Mouse (Mus musculus) frontal cortex, adult 2 months (tissue): ENCODE measurements around the gene Slc34a3. TPM values are rescaled to one million over a fixed set of nuclear protein-coding genes. Genes with fewer than 3 reads are reported as not detected.

ENCODE experiments used
- DNase-seq, 2 experiments: peaks; one replicate each; pipeline ENCODE4 v3.0.0; 2022; ENCODE audit warnings: low spot score in 1 of 2; ENCODE audit errors: extremely low spot score in 1 of 2
- polyA plus RNA-seq: library from polyadenylated mRNA; depleted of rRNA; stranded (reverse); fragments of >200 nt; gene quantifications from 2 replicates; pipeline ENCODE4 v1.2.3, GENCODE M21; 2012

Gene Slc34a3
- polyA plus RNA-seq, 1 experiment = 0.08 TPM

DNA sequence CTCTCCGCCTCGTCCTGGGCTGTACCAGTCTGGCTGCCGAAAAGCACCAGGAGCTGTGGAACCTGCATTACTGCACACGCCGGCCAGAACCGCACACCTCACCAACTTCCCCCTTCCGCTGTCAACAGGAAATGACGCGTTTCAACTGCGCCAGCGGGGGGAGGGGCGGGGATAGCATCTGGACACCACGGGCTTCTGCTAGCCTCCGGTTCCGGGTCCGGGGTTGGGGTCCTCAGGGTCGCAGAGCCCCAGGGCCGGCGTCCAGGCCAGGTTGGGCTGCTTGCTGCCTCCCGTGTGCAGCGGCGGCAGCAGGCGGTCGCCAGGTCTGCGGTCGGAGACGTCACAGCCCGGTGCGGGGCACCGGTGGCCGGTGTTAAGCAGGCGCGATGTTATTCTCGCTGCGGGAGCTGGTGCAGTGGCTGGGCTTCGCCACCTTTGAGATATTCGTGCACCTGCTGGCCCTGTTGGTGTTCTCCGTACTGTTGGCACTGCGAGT, 21.2 kb upstream of the Slc34a3 start, which contains the start of gene Tmem203:
TSS of gene Tmem203 (plus strand) at position 156 of the 496 bp plus-strand sequence.
- DNase-seq = peak; percentile 78 to 90

DNA sequence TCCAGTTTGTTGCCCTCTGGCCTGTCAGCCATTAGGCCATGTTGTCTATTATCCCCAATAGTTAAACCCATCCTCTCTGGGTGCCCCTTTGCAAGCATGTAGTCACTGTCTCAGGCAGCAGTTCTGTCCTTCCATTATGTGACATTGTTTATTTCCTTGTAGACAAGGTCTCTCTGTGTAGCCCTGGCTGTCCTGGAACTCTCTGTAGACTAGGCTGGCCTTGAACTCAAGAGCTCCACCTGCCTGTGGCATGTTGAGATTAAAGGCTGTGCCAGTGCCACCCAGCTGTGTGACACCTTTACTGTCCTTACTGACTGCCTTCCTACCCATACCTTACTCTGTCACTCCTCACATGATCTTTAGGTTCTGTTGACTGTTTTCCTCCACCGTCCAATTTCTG, 18.2 kb upstream of the Slc34a3 start:
- no peak for DNase-seq

- no peak for DNase-seq
Observed at GRCm38 (mm10) chr2:25246183-25247072, 12.3 kb upstream of the Slc34a3 start, which contains the start of gene AL732309.1. Gene AL732309.1 (minus strand): TSS chr2:25246863.

DNA sequence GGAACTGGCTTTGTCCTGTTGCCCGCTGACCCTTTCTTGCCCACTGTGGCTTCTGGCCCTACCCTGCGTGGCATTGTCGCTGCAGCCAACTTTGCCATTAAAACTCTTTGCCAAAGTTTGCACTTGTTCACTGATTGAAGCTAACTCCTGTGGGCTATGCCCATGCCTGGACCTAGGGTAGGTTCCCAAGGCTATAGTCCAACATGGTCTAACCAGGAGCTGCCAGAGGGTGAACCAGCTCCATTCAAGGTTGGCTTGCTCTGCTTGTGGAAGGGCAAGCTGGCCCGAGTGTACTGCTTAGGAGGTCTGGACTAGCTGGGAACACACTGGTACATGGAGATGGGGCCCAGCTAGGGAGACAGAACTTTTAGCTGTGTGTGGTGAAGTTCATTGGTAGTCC, 10.0 kb upstream of the Slc34a3 start:
- no peak for DNase-seq

- DNase-seq = no peak
Observed at GRCm38 (mm10) chr2:25243342-25243741, 9.2 kb upstream of the Slc34a3 start.

DNA sequence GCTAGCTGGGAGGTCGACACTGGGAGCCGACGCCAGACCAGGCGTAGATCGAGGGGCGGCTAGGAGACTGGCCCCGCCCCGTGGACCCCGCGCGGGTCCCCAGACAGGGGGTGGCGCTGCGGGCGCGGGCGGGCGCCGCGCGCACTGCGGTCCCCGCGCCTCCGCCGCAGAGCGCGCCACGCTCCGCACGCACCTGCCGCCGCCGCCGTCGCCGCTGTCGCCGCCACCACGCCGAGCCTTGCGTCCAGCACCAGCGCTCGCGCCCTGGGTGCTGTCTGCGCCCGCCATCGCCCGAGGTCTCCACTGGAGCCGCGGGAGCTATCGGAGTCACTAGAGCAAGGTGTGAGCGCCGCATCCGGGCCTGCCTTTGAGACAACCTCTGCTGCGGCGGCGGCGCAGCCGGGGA, 7.9 kb upstream of the Slc34a3 start, which contains the start of the genes Rnf208 and Cysrt1:
TSS of gene Rnf208 (plus strand) at position 155 of the 406 bp plus-strand sequence.
TSS of gene Cysrt1 (minus strand) at position 352 of the 406 bp plus-strand sequence.
- DNase-seq = no peak

GRCm38 (mm10) chr2:25241438-25241775, 7.2 kb upstream of the Slc34a3 start:
- no peak for DNase-seq

DNA sequence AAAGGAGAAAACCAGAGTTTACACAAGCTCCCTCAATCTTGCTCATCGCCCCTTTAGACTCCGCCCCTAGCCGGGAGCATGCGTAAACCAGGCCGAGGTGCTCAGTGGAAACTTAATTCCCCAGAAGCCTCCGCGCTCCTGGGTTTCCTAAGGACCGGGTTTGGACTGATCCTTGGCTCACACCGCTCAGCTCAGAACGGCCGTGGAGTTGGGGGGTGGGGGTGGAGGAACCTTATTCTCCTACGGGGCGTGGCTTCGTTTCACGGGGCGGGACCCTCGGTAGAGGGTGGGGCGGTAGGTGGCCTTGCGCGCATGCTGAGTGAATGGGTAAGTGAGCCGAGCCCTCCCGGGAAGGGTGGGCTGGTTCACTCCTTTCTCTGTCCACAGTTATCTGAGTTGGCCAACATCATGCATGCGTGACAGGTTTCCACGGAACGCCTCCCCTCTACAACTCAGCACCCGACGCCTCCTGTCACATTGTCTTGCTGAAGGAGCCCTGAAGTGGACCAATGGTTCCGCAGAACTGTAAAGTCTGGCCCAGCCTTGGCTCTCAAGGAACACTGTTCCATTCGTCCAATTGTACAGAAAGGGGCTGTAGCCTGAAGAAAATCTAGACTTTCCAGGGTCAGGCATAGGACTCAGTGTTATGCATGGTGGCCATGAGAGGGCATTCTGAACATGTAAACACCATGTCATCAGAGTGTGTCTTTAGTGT, 6.7 kb upstream of the Slc34a3 start:
- peak; percentile 60 to 81 for DNase-seq

- no peak for DNase-seq
Observed at GRCm38 (mm10) chr2:25240310-25240709, 6.1 kb upstream of the Slc34a3 start.

GRCm38 (mm10) chr2:25239766-25240165, 5.6 kb upstream of the Slc34a3 start:
- DNase-seq = no peak

DNA sequence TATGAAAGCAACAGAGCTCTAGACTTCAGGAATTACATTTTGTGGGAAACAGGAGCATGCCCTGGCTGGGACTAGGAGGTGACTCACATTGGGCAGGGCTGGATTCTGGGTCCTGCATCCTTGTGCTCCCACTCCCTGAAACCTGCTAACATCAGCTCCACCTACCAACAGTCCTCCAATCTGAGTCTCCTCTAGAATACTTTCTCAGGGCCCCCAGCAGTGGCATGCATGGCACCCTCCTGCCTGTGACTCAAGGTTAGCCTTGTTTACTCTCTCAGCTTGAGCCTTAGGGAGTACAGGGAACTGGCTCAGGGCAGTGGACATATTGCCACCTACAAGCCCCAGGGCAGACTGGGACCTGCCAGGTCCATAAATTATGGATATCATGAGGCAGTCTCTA, 3.9 kb upstream of the Slc34a3 start:
- DNase-seq = no peak

GRCm38 (mm10) chr2:25237522-25237921, 3.4 kb upstream of the Slc34a3 start:
- DNase-seq = no peak

- DNase-seq = no peak
Observed at GRCm38 (mm10) chr2:25236614-25237013, 2.5 kb upstream of the Slc34a3 start, which contains the start of gene Rnf224. Gene Rnf224 (minus strand): TSS chr2:25236787.

GRCm38 (mm10) chr2:25234551-25235220, 522 bp upstream of the Slc34a3 start:
- no peak for DNase-seq

GRCm38 (mm10) chr2:25233421-25233820, 743 bp downstream of the Slc34a3 start:
- DNase-seq = no peak

DNA sequence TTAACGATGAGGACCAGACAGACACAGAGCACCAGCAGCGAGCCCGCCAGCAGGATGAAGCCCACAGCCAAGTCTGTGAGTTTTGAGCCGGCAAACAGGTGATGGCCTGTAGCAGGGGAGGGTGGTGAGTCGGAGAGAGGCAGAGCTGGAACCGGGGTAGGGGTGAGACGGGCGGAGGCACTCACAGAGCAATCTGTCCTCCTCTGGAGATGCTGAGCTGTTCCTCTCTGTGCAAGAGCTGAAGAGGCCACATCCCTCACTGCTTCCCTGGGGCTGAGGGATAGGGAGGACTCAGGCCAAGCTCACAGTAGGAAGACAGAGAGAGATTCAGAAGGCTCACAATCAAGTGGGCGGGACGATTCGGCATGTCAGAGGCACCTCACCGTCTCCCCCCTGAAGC, 3.1 kb downstream of the Slc34a3 start:
- no peak for DNase-seq

GRCm38 (mm10) chr2:25230581-25230980, 3.6 kb downstream of the Slc34a3 start:
- no peak for DNase-seq

DNA sequence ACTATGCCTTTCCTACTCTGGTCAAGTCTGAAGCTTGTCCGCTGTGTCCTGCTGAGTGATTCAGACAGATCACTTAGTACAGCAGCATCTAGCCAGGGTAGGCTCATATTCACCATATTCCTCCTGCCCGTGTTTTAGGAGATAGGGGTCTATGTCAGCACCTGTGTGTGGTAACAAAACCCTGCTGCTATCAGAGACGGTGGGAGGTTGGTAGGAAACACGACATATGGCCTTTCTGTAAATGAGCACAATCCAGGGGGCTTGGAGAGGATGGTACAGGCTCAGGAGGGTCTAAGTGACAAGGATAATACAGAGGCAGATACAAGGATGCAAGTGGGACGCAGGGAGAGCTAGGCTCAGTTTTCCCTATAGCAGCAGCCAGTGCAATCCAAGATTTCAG, 4.6 kb downstream of the Slc34a3 start:
- DNase-seq = no peak

GRCm38 (mm10) chr2:25228995-25229530, 5.1 kb downstream of the Slc34a3 start:
- DNase-seq = no peak

DNA sequence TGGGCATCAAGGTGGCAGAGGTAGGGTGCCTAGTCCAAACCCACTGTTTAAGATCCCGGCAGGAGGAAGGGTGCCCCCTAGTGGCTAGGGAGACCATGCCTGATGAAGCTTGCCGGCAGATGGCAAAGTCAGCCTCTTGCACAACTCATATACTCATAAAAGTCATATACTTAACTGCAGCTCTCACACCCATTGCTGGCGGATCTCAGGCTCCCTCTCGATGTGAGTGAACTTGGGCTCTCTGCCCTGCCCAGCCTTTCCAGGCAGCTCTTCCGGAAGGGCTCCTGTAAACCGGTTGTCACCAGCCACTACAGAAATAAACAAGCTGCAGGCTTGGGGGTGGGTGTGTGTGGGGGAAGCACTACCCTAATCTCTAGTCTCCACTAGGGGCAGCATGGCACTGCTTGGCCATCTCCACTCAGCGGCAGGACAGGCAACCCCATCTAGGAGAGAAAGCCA, 5.7 kb downstream of the Slc34a3 start:
- peak; percentile 78 to 90 for DNase-seq
